Mouse (Mus musculus): Measurements from ENCODE around the gene Fbxl17.

GRCm38 (mm10) chr17:63404968-63405367, 94.8 kb downstream of the Fbxl17 start:
- TF ChIP-seq POLR2A (IDR thresholded peaks at IDR 0.05; ENCODE audit: low read depth, low read length) (no peak), CTCF (IDR thresholded peaks at IDR 0.05; ENCODE audit: extremely low read depth, insufficient read length, insufficient replicate concordance, low read depth, low read length) (no peak)

Measured in small intestine, adult 2 months (tissue).